Mouse (Mus musculus) right cerebral cortex, postnatal 14 days (tissue): ENCODE results near the gene Tdrd9.
A peak's percentile ranks its signal among the peaks of the same experiment; 100 is the strongest.
"Not testable (repeated sequence)": the region's sequence is repeated elsewhere in the genome, so short reads cannot be mapped to it uniquely, and the experiment has no call there.

Source experiments
- DNase-seq: peaks from one replicate; pipeline ENCODE4 v3.0.0; 2022

Gene Tdrd9

GRCm38 (mm10) chr12:111971231-111971686 is at the start of gene Tdrd9:
Tdrd9 (plus strand) TSS chr12:111971559.
- DNase-seq = no peak

GRCm38 (mm10) chr12:111923117-111923516 is 48.2 kb upstream of the Tdrd9 start:
- no peak for DNase-seq

GRCm38 (mm10) chr12:111927338-111927737 is 44.0 kb upstream of the Tdrd9 start:
- peak; percentile 27 for DNase-seq

GRCm38 (mm10) chr12:111928411-111928966 is 42.9 kb upstream of the Tdrd9 start:
- DNase-seq = no peak

- no peak for DNase-seq
These were observed 39.8 kb upstream of the Tdrd9 start for GRCm38 (mm10) chr12:111931411-111932025.

- DNase-seq = no peak
These were observed 38.8 kb upstream of the Tdrd9 start for GRCm38 (mm10) chr12:111932513-111932912.

GRCm38 (mm10) chr12:111933032-111933704 is 38.2 kb upstream of the Tdrd9 start:
- no peak for DNase-seq

- no peak for DNase-seq
These were observed 37.4 kb upstream of the Tdrd9 start for GRCm38 (mm10) chr12:111933971-111934370.

GRCm38 (mm10) chr12:111936706-111937550 is 34.4 kb upstream of the Tdrd9 start:
- peak; percentile 24 for DNase-seq

- DNase-seq = no peak
These were observed 32.7 kb upstream of the Tdrd9 start for GRCm38 (mm10) chr12:111938623-111939177.

- DNase-seq = no peak
These were observed 27.8 kb upstream of the Tdrd9 start for GRCm38 (mm10) chr12:111943421-111944064.

GRCm38 (mm10) chr12:111944065-111944987 is 27.0 kb upstream of the Tdrd9 start:
- DNase-seq = not testable (repeated sequence)

- no peak for DNase-seq
These were observed 26.2 kb upstream of the Tdrd9 start for GRCm38 (mm10) chr12:111945115-111945514.

GRCm38 (mm10) chr12:111945765-111946655 is 25.3 kb upstream of the Tdrd9 start:
- not testable (repeated sequence) for DNase-seq

GRCm38 (mm10) chr12:111946716-111947115 is 24.6 kb upstream of the Tdrd9 start:
- peak; percentile 19 for DNase-seq

GRCm38 (mm10) chr12:111950486-111950885 is 20.9 kb upstream of the Tdrd9 start:
- no peak for DNase-seq

- DNase-seq = no peak
These were observed 19.7 kb upstream of the Tdrd9 start for GRCm38 (mm10) chr12:111951701-111952100.

GRCm38 (mm10) chr12:111956173-111956572 is 15.2 kb upstream of the Tdrd9 start:
- DNase-seq = no peak

GRCm38 (mm10) chr12:111958101-111958865 is 13.1 kb upstream of the Tdrd9 start:
- DNase-seq = peak; percentile 75
